Mouse (Mus musculus) frontal cortex, adult 2 months (tissue): ENCODE results near the gene Gm28079. TPM values are rescaled to one million over a fixed set of nuclear protein-coding genes. Genes with fewer than 3 reads are reported as not detected.
"Not testable (repeated sequence)": the region's sequence is repeated elsewhere in the genome, so short reads cannot be mapped to it uniquely, and the experiment has no call there.

ENCODE experiments used
- DNase-seq, 2 experiments: peaks; one replicate each; pipeline ENCODE4 v3.0.0; 2022; ENCODE audit warnings: low spot score in 1 of 2; ENCODE audit errors: extremely low spot score in 1 of 2
- polyA plus RNA-seq: library from polyadenylated mRNA; depleted of rRNA; stranded (reverse); fragments of >200 nt; gene quantifications from 2 replicates; pipeline ENCODE4 v1.2.3, GENCODE M21; 2012; rRNA removed

The Gm28079 gene
- not detected in 2 replicates for polyA plus RNA-seq

- not testable (repeated sequence) for DNase-seq
These were observed at the start of gene Gm28079 for GRCm38 (mm10) chrY:70014799-70015198. Gene Gm28079 (minus strand): TSS chrY:70014899.
